Mouse (Mus musculus) heart, embryonic 14.5 days (tissue): Measurements from ENCODE around the gene Dst. TPM values are rescaled to one million over a fixed set of nuclear protein-coding genes. Genes with fewer than 3 reads are reported as not detected.

Experiments
- ATAC-seq: fragments of 200-750 bp; cut with Nextera tagmentation; 2 replicates; pipeline ENCODE4 v1.8.0; 2017; ENCODE audit warnings: low read depth, moderate TSS enrichment; ENCODE audit not compliant: insufficient number of reproducible peaks, insufficient read depth, low FRiP score
- H3K27ac ChIP-seq, 2 experiments: fragments of 200-500 bp in 1 of 2; fragments of 300-500 bp in 1 of 2; sonication (generic) in 1 of 2; replicated peaks in 1 of 2; 2 replicates each; pipeline ENCODE4 v1.5.1; 2012 to 2014; ENCODE audit warnings: low read depth in 2 of 2, low read length in 2 of 2, control low read depth in 1 of 2, mild to moderate bottlenecking in 1 of 2, mixed read lengths in 1 of 2; ENCODE audit not compliant: control insufficient read depth in 1 of 2, insufficient read depth in 1 of 2
- H3K27me3 ChIP-seq: fragments of 300-500 bp; sonication (generic); 2 replicates; pipeline ENCODE4 v1.6.1; 2014; ENCODE audit warnings: mild to moderate bottlenecking, low read length, control low read depth; ENCODE audit not compliant: control insufficient read depth, insufficient read depth
- H3K36me3 ChIP-seq: fragments of 300-500 bp; sonication (generic); 2 replicates; pipeline ENCODE4 v1.6.1; 2014; ENCODE audit warnings: mild to moderate bottlenecking, control low read depth, low read length, mixed read lengths; ENCODE audit not compliant: control insufficient read depth, insufficient read depth
- H3K4me1 ChIP-seq, 2 experiments: fragments of 200-500 bp in 1 of 2; fragments of 300-500 bp in 1 of 2; sonication (generic) in 1 of 2; 2 replicates each; pipeline ENCODE4 v1.6.1; 2012 to 2014; ENCODE audit warnings: low read length in 2 of 2, control low read depth in 1 of 2, mixed read lengths in 1 of 2; ENCODE audit not compliant: control insufficient read depth in 2 of 2, insufficient read depth in 2 of 2
- H3K4me2 ChIP-seq: fragments of 300-500 bp; sonication (generic); 2 replicates; pipeline ENCODE4 v1.6.1; 2014; ENCODE audit warnings: mild to moderate bottlenecking, low read length
- H3K4me3 ChIP-seq, 2 experiments: fragments of 200-500 bp in 1 of 2; fragments of 300-500 bp in 1 of 2; sonication (generic) in 1 of 2; 2 replicates each; pipeline ENCODE4 v1.5.1; 2012 to 2014; ENCODE audit warnings: low read length in 2 of 2, mild to moderate bottlenecking in 2 of 2, control low read depth in 1 of 2, low read depth in 1 of 2, moderate library complexity in 1 of 2; ENCODE audit not compliant: control insufficient read depth in 1 of 2, insufficient read depth in 1 of 2
- H3K9ac ChIP-seq: fragments of 300-500 bp; sonication (generic); 2 replicates; pipeline ENCODE4 v1.6.1; 2014; ENCODE audit warnings: mild to moderate bottlenecking, low read length
- H3K9me3 ChIP-seq: fragments of 300-500 bp; sonication (generic); 2 replicates; pipeline ENCODE4 v1.6.1; 2016; ENCODE audit warnings: low read length, control low read depth; ENCODE audit not compliant: control insufficient read depth
- WGBS: fragments of 180-500 bp; shearing (Covaris S2); extraction: QIAGEN DNeasy Blood & Tissue Kit; methylation state at CpG from one replicate; pipeline ENCODE4 v1.1.7; 2014; 5-methylcytosine and 5-hydroxymethylcytosine counted together
- polyA plus RNA-seq: library from polyadenylated mRNA; unstranded; fragments of >200 nt; fragmentation: Nextera tagmentation; extraction: Ambion mirVana; gene quantifications from 2 replicates; pipeline ENCODE4 v1.2.1, GENCODE M21; 2014

The Dst gene
- polyA plus RNA-seq, 1 experiment from 2014 or later = 38.6 TPM

GRCm38 (mm10) chr1:33974401-33974800 is 66.4 kb downstream of the Dst start:
- Histone ChIP-seq H3K9me3 (no peaks in the 10 kb centered on the region), H3K27me3 (no peaks in the 10 kb centered on the region), H3K27ac (no peak overlapping the region), H3K4me3 (no peak overlapping the region), H3K4me1 (no peaks in the 10 kb centered on the region; a peak in 1 of 4 replicates), H3K36me3 (no peaks in the 10 kb centered on the region), H3K4me2 (no peak overlapping the region), H3K9ac (no peak overlapping the region)
- ATAC-seq = no peak
- 87% methylated on average over 11 of the region's 11 CpGs for WGBS

- Histone ChIP-seq H3K4me2 (no peak overlapping the region), H3K4me3 (no peak overlapping the region), H3K4me1 (no peaks in the 10 kb centered on the region; a peak in 1 of 4 replicates), H3K36me3 (no peaks in the 10 kb centered on the region), H3K9me3 (no peaks in the 10 kb centered on the region), H3K27me3 (no peaks in the 10 kb centered on the region), H3K27ac (no peak overlapping the region), H3K9ac (no peak overlapping the region)
- WGBS = 86% methylated on average over 4 of the region's 4 CpGs
- ATAC-seq = no peak
Observed at GRCm38 (mm10) chr1:33975333-33975732, 67.3 kb downstream of the Dst start.

- WGBS = 88% methylated on average over 6 of the region's 6 CpGs
- H3K4me3 ChIP-seq = no peak overlapping the region
- 0 out of 4 replicates have a peak, but pooled peaks cover 0 to 7% of the 10 kb centered on the region in 2 experiments for H3K4me1 ChIP-seq
- H3K27ac ChIP-seq = no peak overlapping the region
- no peaks in the 10 kb centered on the region for H3K36me3 ChIP-seq
- ATAC-seq = no peak
- H3K9me3 ChIP-seq = no peaks in the 10 kb centered on the region
- no peak overlapping the region for H3K9ac ChIP-seq
- no peaks in the 10 kb centered on the region for H3K27me3 ChIP-seq
- no peak overlapping the region for H3K4me2 ChIP-seq
Observed at GRCm38 (mm10) chr1:33977832-33978231, 69.8 kb downstream of the Dst start.

- WGBS = 91% methylated on average over 12 of the region's 12 CpGs
- no peak for ATAC-seq
- H3K4me2 ChIP-seq = no peak overlapping the region
Observed at GRCm38 (mm10) chr1:33980420-33980819, 72.4 kb downstream of the Dst start.

DNA sequence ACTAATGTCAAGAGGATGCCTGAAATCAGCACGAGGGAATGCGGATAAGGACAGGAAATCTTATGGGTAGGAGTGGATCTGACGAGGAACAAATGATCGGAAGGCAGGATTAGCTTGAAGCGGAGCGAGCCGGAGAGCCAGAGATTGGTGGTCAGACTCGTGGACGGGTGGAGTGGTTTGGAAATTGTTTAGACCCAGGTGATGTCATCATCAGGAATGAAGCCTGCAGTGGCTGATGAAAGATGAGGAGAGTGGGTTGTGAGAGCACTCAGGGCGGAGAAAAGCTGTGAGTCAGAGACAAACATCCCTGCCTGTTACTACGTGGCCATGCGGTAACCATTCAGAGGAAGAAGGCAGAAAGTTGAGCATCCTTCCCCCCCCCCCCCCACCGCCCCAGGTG is 81.6 kb downstream of the Dst start:
- no peak overlapping the region for H3K27ac ChIP-seq
- ATAC-seq = no peak
- H3K4me1 ChIP-seq = peaks cover 7 to 15% of the 10 kb centered on the region in 2 experiments; a peak in 3 of 4 replicates
- 0 out of 2 replicates have a peak, but pooled peaks cover 4% of the 10 kb centered on the region for H3K9me3 ChIP-seq
- no peak overlapping the region for H3K9ac ChIP-seq
- WGBS = 22% methylated on average over 12 of the region's 13 CpGs
- H3K36me3 ChIP-seq = no peaks in the 10 kb centered on the region
- no peaks in the 10 kb centered on the region for H3K27me3 ChIP-seq
- H3K4me3 ChIP-seq = no peak overlapping the region
- H3K4me2 ChIP-seq = peak overlapping the region; percentile 36; the same call in 1 of the 2 replicates

More at GRCm38 (mm10) chr1:33980420-33980819, 72.4 kb downstream of the Dst start:
- no peaks in the 10 kb centered on the region for H3K36me3 ChIP-seq
- no peaks in the 10 kb centered on the region for H3K27me3 ChIP-seq
- H3K4me1 ChIP-seq = 0 out of 4 replicates have a peak, but pooled peaks cover 0 to 7% of the 10 kb centered on the region in 2 experiments
- no peak overlapping the region for H3K9ac ChIP-seq
- no peak overlapping the region for H3K4me3 ChIP-seq
- H3K9me3 ChIP-seq = no peaks in the 10 kb centered on the region
- H3K27ac ChIP-seq = no peak overlapping the region

DNA sequence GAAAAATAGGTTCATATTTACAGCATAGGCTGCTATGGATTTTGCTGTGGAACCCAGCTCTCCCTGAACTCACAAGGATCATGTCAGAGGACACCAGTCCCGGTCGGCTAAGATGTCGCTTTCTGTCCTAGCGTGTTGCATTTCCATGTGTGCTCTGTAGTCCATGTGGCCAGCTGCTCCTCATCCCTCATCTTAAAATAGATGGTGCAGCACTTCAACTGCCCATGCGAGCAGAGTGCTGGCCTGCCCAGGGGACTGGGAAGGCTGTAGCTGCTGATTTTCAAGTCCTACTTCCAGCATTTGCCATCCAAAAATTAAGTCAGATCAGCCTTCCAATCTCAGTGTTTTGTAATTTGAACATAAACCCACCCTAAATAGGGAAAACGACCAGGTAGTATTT is 83.0 kb downstream of the Dst start:
- H3K4me3 ChIP-seq = no peak overlapping the region
- WGBS = 54% methylated on average over 6 of the region's 6 CpGs
- H3K27me3 ChIP-seq = no peaks in the 10 kb centered on the region
- no peak overlapping the region for H3K4me2 ChIP-seq
- H3K27ac ChIP-seq = no peak overlapping the region
- H3K9me3 ChIP-seq = 0 out of 2 replicates have a peak, but pooled peaks cover 2% of the 10 kb centered on the region
- peaks cover 7 to 15% of the 10 kb centered on the region in 2 experiments; a peak in 3 of 4 replicates for H3K4me1 ChIP-seq
- no peak overlapping the region for H3K9ac ChIP-seq
- no peaks in the 10 kb centered on the region for H3K36me3 ChIP-seq
- ATAC-seq = no peak

DNA sequence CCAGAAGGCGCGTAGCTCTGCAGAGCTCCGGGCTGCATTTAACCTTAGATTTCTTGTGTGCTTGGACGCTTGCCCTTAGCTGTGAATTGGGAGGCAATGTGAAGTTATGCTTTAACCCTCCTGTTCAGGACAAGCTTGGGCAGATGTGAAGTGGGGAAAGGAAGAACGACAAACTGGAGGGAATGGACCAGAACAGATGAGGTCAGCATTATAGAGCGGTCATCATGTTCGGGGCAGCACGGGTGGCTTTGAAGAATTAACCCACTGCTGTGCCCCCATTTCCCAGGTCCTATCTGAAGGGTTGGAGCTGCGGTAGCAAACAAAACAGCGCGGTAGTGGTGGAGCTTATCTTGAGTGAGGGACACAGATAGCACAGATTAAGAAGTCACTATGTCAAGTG is 84.8 kb downstream of the Dst start:
- Histone ChIP-seq H3K27ac (no peak overlapping the region), H3K9me3 (no peaks in the 10 kb centered on the region), H3K27me3 (no peaks in the 10 kb centered on the region), H3K4me2 (no peak overlapping the region), H3K4me3 (no peak overlapping the region), H3K9ac (no peak overlapping the region), H3K36me3 (no peaks in the 10 kb centered on the region), H3K4me1 (peaks cover 7 to 15% of the 10 kb centered on the region in 2 experiments; a peak in 3 of 4 replicates)
- WGBS = 54% methylated on average over 11 of the region's 11 CpGs
- ATAC-seq = no peak

- Histone ChIP-seq H3K9me3 (no peaks in the 10 kb centered on the region), H3K27ac (no peak overlapping the region), H3K4me2 (no peak overlapping the region), H3K4me1 (peaks cover 7 to 15% of the 10 kb centered on the region in 2 experiments; a peak in 3 of 4 replicates), H3K36me3 (no peaks in the 10 kb centered on the region), H3K9ac (no peak overlapping the region), H3K27me3 (no peaks in the 10 kb centered on the region), H3K4me3 (no peak overlapping the region)
- no peak for ATAC-seq
- 47% methylated on average over 9 of the region's 9 CpGs for WGBS
Observed at GRCm38 (mm10) chr1:33994201-33994600, 86.2 kb downstream of the Dst start.
